Mouse (Mus musculus) spleen, adult 2 months (tissue): ENCODE measurements around the gene Ubc. TPM values are rescaled to one million over a fixed set of nuclear protein-coding genes. Genes with fewer than 3 reads are reported as not detected.

Experiments
- DNase-seq, 2 experiments: peaks; one replicate each; pipeline versions ENCODE4 v3.0.0 to v3.0.0-alpha.2; 2012 to 2021; ENCODE audit warnings: low spot score in 2 of 2, low read depth in 1 of 2
- H3K27ac ChIP-seq: fragments of 200-500 bp; 2 replicates; pipeline ENCODE4 v1.5.1; 2012; ENCODE audit warnings: low read length, inconsistent platforms; ENCODE audit not compliant: insufficient read depth
- H3K27me3 ChIP-seq: fragments of 200-500 bp; 2 replicates; pipeline ENCODE4 v1.6.1; 2012; ENCODE audit warnings: mild to moderate bottlenecking, moderate library complexity, low read length, inconsistent platforms; ENCODE audit not compliant: control insufficient read depth, insufficient read depth
- H3K36me3 ChIP-seq: fragments of 200-500 bp; 2 replicates; pipeline ENCODE4 v1.6.1; 2012; ENCODE audit warnings: mild to moderate bottlenecking, low read length, inconsistent platforms; ENCODE audit not compliant: control insufficient read depth, insufficient read depth
- H3K4me1 ChIP-seq: fragments of 200-500 bp; 2 replicates; pipeline ENCODE4 v1.6.1; 2011; ENCODE audit warnings: inconsistent platforms; ENCODE audit not compliant: control insufficient read depth, insufficient read depth, insufficient read length
- H3K4me3 ChIP-seq: fragments of 200-500 bp; 2 replicates; pipeline ENCODE4 v1.5.1; 2011; ENCODE audit warnings: mild to moderate bottlenecking, inconsistent platforms; ENCODE audit not compliant: insufficient read depth, insufficient read length; ENCODE audit errors: extremely low read depth
- CTCF ChIP-seq: fragments of 200-500 bp; IDR thresholded peaks from 2 replicates; pipeline ENCODE4 v1.5.1; 2011; ENCODE audit warnings: mild to moderate bottlenecking, inconsistent platforms; ENCODE audit not compliant: insufficient read depth, insufficient read length, insufficient replicate concordance; ENCODE audit errors: extremely low read depth
- POLR2A ChIP-seq: fragments of 200-500 bp; IDR thresholded peaks from 2 replicates; pipeline ENCODE4 v1.6.1; 2011; ENCODE audit warnings: low read depth, low read length, inconsistent platforms
- WGBS: fragments of 180-500 bp; shearing (Covaris S2); methylation state at CpG from one replicate; pipeline ENCODE4 v1.1.7; 2018; 5-methylcytosine and 5-hydroxymethylcytosine counted together
- polyA plus RNA-seq: library from polyadenylated mRNA; depleted of rRNA; stranded (reverse); fragments of >200 nt; gene quantifications from 2 replicates; pipeline ENCODE4 v1.2.3, GENCODE M21; 2012

Gene Ubc
- polyA plus RNA-seq, 1 experiment, result 316 TPM

DNA sequence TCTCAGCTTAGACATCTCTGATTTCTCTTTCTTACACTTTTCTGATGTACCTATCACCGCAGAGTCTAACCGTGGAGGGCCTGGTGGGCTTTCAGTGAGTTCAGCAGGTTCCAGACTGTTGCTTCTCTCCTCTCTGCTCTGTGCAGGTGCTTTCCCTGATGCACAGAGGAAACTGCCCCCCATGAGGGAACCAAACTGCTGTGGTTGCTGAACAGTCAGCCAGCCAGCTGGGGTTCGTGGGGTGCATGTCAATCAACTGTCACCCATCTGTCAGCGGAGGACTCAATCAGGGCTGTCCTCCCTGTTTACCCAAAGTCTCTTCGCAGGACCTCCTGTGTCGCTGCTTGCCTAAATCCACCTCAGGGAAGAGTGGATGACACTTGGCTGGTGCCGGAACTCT, 12.8 kb downstream of the Ubc start:
- H3K27me3 ChIP-seq, result no peaks in the 10 kb centered on the region
- 0 out of 2 replicates have a peak overlapping the region, but pooled peaks have one; percentile 2 for H3K27ac ChIP-seq
- H3K4me3 ChIP-seq, result no peak overlapping the region
- no peaks in the 10 kb centered on the region for H3K36me3 ChIP-seq
- WGBS, result 34% methylated on average over 7 of the region's 7 CpGs
- H3K4me1 ChIP-seq, result peaks cover 8% of the 10 kb centered on the region; the same call in 1 of the 2 replicates
- TF ChIP-seq CTCF (no peak), POLR2A (no peak)
- peak in 1 of 2 experiments; percentile 30 for DNase-seq

DNA sequence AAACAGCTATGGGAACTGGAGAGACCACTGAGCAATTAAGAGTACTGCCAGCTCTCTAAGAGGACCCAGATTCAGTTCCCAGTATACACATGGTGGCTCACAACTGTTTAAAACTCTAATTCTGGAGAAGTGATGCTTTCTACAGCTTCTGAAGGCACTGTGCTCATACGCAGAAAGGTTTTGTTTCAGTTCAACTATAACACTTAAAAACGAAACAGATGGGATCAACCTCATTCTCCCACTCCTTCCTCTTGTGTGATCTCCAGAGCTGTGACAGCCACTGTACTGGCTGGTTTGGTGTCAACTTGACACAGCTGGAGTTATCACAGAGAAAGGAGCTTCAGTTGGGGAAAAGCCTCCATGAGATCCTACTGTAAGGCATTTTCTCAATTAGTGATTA, 14.1 kb downstream of the Ubc start:
- TF ChIP-seq POLR2A (no peak), CTCF (no peak)
- no peak for DNase-seq
- 12% methylated on average over 2 of the region's 2 CpGs for WGBS

DNA sequence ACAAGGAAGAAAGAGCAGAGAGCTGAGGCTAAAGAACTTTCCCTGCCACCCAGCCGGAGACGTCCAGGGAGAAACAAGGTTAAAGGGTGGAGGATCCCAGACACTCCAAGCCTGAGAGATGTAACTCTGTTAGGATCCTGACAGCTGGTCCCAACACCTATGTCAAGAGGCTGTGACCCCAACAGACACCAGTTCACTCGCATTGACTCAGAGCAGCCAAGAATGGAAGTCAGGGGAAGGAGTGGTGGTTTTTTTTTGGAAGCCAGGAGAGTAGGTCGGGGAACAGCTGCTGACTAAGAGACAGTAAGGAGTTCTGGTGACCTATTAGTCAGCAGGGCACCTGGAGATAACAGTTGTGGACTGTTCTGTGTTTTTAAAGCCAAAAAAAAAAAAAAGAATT, 18.0 kb downstream of the Ubc start:
- H3K36me3 ChIP-seq, result no peaks in the 10 kb centered on the region
- TF ChIP-seq CTCF, result no peak
- TF ChIP-seq POLR2A, result no peak
- WGBS, result 88% methylated on average over 4 of the region's 4 CpGs

More for the DNA sequence above, 14.1 kb downstream of the Ubc start:
- Histone ChIP-seq H3K4me1 (peaks cover 8% of the 10 kb centered on the region; the same call in 1 of the 2 replicates), H3K36me3 (no peaks in the 10 kb centered on the region), H3K27me3 (no peaks in the 10 kb centered on the region), H3K4me3 (no peak overlapping the region), H3K27ac (no peak overlapping the region)

DNA sequence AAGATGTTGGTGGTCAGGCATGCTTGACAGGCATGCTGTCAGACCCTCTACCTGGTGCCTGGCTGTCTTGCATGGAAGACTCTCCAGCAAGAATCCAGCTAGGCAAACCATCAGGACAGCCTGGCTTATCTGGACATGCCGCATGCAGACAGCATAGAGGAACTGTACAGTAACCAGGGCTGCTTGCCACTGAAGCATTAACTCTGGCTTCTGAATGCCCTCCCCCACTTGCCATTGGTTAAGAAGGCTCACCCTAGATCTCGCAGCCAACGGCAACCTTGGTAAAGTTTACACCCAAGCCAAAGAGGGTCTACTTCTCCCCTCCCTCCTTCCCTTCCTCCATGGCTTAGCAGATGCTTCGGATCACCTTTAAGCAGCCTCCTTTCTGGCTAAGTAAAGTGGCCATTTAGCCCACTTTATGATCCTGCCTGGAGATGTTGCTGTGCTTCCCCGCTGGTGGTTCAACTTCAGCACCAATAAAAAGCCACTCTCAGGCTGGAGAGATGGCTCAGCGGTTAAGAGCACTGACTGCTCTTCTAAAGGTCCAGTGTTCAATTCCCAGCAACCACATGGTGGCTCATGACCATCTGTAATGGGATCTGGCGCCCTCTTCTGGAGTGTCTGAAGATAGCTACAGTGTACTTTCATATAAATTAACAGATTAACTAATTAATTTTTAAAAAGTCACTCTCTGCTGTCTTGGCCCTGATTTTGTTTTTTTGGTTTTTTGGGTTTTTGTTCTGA, 18.9 kb downstream of the Ubc start:
- H3K27me3 ChIP-seq, result no peaks in the 10 kb centered on the region
- no peak overlapping the region for H3K4me3 ChIP-seq
- H3K27ac ChIP-seq, result no peak overlapping the region
- no peak for DNase-seq
- TF ChIP-seq CTCF (no peak), POLR2A (no peak)
- 87% methylated on average over 7 of the region's 7 CpGs for WGBS
- no peaks in the 10 kb centered on the region for H3K4me1 ChIP-seq
- no peaks in the 10 kb centered on the region for H3K36me3 ChIP-seq

More for the DNA sequence above, 18.0 kb downstream of the Ubc start:
- Histone ChIP-seq H3K4me3 (no peak overlapping the region), H3K27me3 (no peaks in the 10 kb centered on the region), H3K27ac (no peak overlapping the region), H3K4me1 (peaks cover 4% of the 10 kb centered on the region; the same call in 1 of the 2 replicates)
- DNase-seq, result no peak

DNA sequence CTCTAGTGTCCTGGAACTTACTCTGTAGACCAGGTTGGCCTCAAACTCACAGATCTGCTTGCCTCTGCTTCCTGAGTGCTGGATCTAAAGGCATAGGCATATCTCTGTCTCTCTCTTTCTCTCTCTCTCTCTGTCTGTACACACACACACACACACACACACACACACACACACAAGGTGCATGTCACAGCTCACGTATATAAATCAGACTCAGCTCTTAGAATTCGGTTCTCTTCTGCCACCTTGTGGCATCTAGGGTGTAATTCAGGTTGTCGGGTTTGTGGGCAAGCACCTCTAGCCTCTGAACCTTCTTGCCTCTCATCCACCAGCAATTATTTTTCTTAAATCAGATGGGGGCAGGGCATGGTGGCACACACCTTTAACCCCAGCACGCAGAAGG, 21.4 kb downstream of the Ubc start:
- Histone ChIP-seq H3K36me3 (no peaks in the 10 kb centered on the region), H3K27me3 (no peaks in the 10 kb centered on the region), H3K4me3 (no peak overlapping the region), H3K27ac (no peak overlapping the region), H3K4me1 (no peaks in the 10 kb centered on the region)
- 0% methylated on average over 4 of the region's 4 CpGs for WGBS
- TF ChIP-seq CTCF (peak; percentile 47; the same call in 1 of the 2 replicates), POLR2A (no peak)
- DNase-seq, result peak; percentile 63 to 69

DNA sequence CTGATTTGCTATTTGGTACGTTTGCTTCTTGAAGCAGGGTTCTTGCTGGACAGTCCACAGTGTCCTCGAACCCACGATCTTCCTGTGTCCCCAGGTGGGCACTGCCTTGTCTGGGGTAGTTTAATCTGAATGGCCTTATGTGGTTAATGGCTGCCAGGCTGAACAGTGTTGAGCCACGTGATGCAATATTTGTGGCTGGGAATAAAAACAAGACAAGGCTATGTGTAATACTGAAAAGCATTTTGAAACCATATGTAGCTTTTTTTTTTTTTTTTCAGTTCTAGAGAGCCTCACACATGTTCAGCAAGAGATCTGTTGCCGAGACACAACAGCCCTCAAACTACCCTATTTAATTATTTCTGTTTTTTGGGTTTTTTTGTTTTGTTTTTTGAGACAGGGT, 21.8 kb downstream of the Ubc start:
- no peaks in the 10 kb centered on the region for H3K27me3 ChIP-seq
- H3K36me3 ChIP-seq, result no peaks in the 10 kb centered on the region
- TF ChIP-seq CTCF (no peak), POLR2A (no peak)
- no peaks in the 10 kb centered on the region for H3K4me1 ChIP-seq
- no peak overlapping the region for H3K4me3 ChIP-seq
- DNase-seq, result no peak
- H3K27ac ChIP-seq, result no peak overlapping the region
- 68% methylated on average over 5 of the region's 5 CpGs for WGBS

DNA sequence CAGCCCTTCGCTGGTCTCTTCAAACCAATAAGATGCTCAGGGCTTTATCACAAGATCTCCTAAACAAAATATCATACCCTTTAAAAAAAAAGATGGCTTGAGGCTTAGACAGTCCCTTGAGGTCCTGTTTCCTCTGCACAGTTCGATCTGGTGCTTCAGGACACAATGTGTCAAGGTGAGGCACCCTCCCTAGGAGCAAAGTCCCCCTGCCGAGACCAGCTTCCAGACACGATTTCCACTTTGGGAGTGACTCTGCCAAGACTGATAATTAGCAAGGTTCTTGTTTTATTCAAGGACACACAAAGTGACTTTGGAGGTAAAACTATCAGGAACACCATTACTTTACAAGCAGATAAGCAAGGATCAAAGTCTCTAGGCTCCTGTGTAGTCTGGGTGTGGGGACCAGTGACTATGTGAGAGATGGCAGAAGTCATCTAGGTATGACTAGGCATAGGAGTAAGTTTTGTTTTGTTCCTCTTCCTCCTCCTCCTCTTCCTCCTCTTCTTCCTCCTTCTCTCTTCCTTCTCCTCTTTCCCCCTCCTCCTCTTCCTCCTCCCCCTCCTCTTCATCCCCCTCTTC, 25.1 kb downstream of the Ubc start:
- WGBS, result 80% methylated on average over 4 of the region's 4 CpGs
- H3K4me3 ChIP-seq, result no peak overlapping the region
- H3K4me1 ChIP-seq, result no peaks in the 10 kb centered on the region
- TF ChIP-seq POLR2A (no peak), CTCF (no peak)
- no peak overlapping the region for H3K27ac ChIP-seq
- H3K27me3 ChIP-seq, result no peaks in the 10 kb centered on the region
- DNase-seq, result no peak
- no peaks in the 10 kb centered on the region for H3K36me3 ChIP-seq
